Mouse (Mus musculus) heart, postnatal 0 days (tissue): ENCODE measurements around the gene Mrpl4. TPM values are rescaled to one million over a fixed set of nuclear protein-coding genes. Genes with fewer than 3 reads are reported as not detected.
A peak's percentile ranks its signal among the peaks of the same experiment; 100 is the strongest.
"Not testable (repeated sequence)": the region's sequence is repeated elsewhere in the genome, so short reads cannot be mapped to it uniquely, and the experiment has no call there.

Experiments used
- ATAC-seq: fragments of 200-750 bp; cut with Nextera tagmentation; 2 replicates; pipeline ENCODE4 v1.8.0; 2017; ENCODE audit warnings: low read depth, moderate number of reproducible peaks, moderate library complexity; ENCODE audit not compliant: insufficient read depth
- DNase-seq: peaks from one replicate; pipeline ENCODE4 v3.0.0-alpha.2; 2016; ENCODE audit warnings: low spot score
- H3K27ac ChIP-seq: fragments of 300-500 bp; sonication (generic); 2 replicates; pipeline ENCODE4 v1.5.1; 2014; ENCODE audit warnings: low read depth, mild to moderate bottlenecking
- H3K27me3 ChIP-seq: fragments of 300-500 bp; sonication (generic); 2 replicates; pipeline ENCODE4 v1.6.1; 2014; ENCODE audit warnings: low read length, mixed read lengths; ENCODE audit not compliant: control insufficient read depth, insufficient read depth
- H3K36me3 ChIP-seq: fragments of 300-500 bp; sonication (generic); replicated peaks from 2 replicates; pipeline ENCODE4 v1.6.1; 2014; ENCODE audit warnings: low read length, mixed read lengths; ENCODE audit not compliant: control insufficient read depth, insufficient read depth
- H3K4me1 ChIP-seq: fragments of 300-500 bp; sonication (generic); 2 replicates; pipeline ENCODE4 v1.6.1; 2014; ENCODE audit warnings: antibody characterized with exemption; ENCODE audit not compliant: control insufficient read depth, insufficient read depth
- H3K4me2 ChIP-seq: fragments of 300-500 bp; sonication (generic); 2 replicates; pipeline ENCODE4 v1.6.1; 2014; ENCODE audit warnings: low read depth, mild to moderate bottlenecking, low read length, moderate library complexity
- H3K4me3 ChIP-seq: fragments of 300-500 bp; sonication (generic); 2 replicates; pipeline ENCODE4 v1.5.1; 2014; ENCODE audit warnings: low read depth, low read length
- H3K9ac ChIP-seq: fragments of 300-500 bp; sonication (generic); replicated peaks from 2 replicates; pipeline ENCODE4 v1.6.1; 2014; ENCODE audit warnings: low read depth, low read length, mixed read lengths
- H3K9me3 ChIP-seq: fragments of 300-500 bp; sonication (generic); replicated peaks from 2 replicates; pipeline ENCODE4 v1.6.1; 2016; ENCODE audit warnings: low read length; ENCODE audit not compliant: control insufficient read depth
- CTCF ChIP-seq: IDR thresholded peaks from 2 replicates; pipeline ENCODE4 v1.5.1; 2016; ENCODE audit warnings: antibody characterized with exemption, control low read depth, low read depth
- EP300 ChIP-seq: IDR thresholded peaks from 2 replicates; pipeline ENCODE4 v1.6.1; 2016; ENCODE audit warnings: antibody characterized with exemption, low read depth
- WGBS: fragments of 180-500 bp; shearing (Covaris S2); extraction: QIAGEN DNeasy Blood & Tissue Kit; methylation state at CpG from one replicate; pipeline ENCODE4 v1.1.7; 2014; 5-methylcytosine and 5-hydroxymethylcytosine counted together
- polyA plus RNA-seq: library from polyadenylated mRNA; unstranded; fragments of >200 nt; fragmentation: Nextera tagmentation; extraction: Ambion mirVana; gene quantifications from 2 replicates; pipeline ENCODE4 v1.2.1, GENCODE M21; 2015
- total RNA-seq: library from RNA; depleted of rRNA; stranded (reverse); fragments of >200 nt; gene quantifications from 2 replicates; pipeline ENCODE4 v1.2.3, GENCODE M21; 2014; ENCODE audit warnings: low replicate concordance

The Mrpl4 gene
- total and polyA plus RNA-seq, 2 experiments from 2014 or later: 193 to 239 TPM

DNA sequence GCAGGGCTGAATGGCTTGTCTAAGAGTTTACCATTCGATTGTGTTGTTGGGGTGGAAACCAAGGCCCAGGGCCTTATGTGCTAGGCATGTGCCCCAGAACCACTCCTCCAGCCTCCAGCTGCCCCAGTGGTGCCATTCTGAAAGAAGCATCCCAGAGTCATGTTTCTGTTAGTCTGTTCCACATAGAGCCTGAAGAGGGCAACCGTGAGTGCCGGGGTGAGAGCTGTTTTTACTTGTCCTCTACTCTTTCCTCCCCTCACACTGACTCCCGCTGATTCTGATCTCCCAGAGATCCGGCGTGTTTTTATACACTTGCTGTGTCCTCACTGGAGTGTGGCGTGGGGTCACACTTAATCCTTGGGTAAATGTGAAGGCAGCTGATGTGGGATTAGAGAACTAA lies 5.5 kb downstream of the Mrpl4 start:
- Histone ChIP-seq H3K9ac (no peak overlapping the region), H3K27me3 (no peaks in the 10 kb centered on the region), H3K36me3 (peaks cover 50% of the 10 kb centered on the region), H3K9me3 (no peaks in the 10 kb centered on the region), H3K4me3 (no peak overlapping the region), H3K4me1 (no peaks in the 10 kb centered on the region), H3K27ac (no peak overlapping the region), H3K4me2 (no peak overlapping the region)
- no peak for DNase-seq
- WGBS: 82% methylated on average over 7 of the region's 7 CpGs
- TF ChIP-seq EP300 (no peak), CTCF (0 out of 2 replicates have a peak, but pooled peaks have one; percentile 6)
- ATAC-seq: no peak

DNA sequence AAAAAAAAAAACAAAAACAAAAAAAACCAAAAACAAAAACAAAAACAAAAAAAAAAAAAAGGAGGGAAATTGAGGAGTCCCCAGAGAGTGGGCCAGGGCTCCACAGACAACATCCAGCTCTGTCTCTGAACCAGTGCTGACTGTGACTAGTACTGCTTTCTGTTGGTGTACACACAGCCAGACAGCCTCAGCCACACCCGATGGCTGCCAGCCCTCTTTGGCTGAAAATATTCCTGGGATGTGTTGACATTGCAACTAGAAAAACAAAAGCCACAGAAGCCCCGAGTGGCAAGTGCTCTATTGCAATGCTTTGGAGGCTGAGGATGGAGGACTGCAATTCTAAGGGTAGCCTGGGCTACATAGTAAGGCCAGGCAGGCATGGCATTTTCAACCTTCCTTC lies 7.8 kb downstream of the Mrpl4 start:
- Histone ChIP-seq H3K27me3 (0 out of 2 replicates have a peak, but pooled peaks cover 11% of the 10 kb centered on the region), H3K4me2 (no peak overlapping the region), H3K9ac (no peak overlapping the region), H3K9me3 (no peaks in the 10 kb centered on the region), H3K4me1 (no peaks in the 10 kb centered on the region), H3K4me3 (no peak overlapping the region), H3K27ac (no peak overlapping the region), H3K36me3 (peaks cover 38% of the 10 kb centered on the region)
- 25% methylated on average over 2 of the region's 2 CpGs for WGBS
- ATAC-seq (no peak), DNase-seq (no peak)
- TF ChIP-seq EP300: no peak
- TF ChIP-seq CTCF: no peak

DNA sequence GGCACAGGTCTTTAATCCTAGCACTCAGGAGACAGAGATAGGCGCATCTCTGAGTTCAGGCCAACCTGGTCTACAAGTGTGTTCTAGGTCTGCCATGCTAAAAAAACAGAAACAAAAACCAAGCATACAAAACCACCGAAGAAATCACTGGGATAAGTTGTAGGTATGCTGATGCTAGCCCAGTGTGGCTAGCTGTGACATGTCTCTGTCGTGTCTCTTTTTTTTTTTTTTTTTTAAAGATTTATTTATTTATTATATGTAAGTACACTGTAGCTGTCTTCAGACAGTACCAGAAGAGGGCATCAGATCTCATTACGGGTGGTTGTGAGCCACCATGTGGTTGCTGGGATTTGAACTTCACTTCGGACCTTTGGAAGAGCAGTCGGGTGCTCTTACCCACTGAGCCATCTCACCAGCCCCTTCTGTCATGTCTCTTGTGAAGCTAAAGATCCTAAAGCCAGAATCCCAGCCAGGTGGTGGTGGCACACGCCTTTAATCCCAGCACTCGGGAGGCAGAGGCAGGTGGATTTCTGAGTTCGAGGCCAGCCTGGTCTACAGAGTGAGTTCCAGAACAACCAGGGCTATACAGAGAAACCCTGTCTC lies 8.5 kb downstream of the Mrpl4 start:
- not testable (repeated sequence) for H3K9ac ChIP-seq, ATAC-seq, H3K4me2 ChIP-seq, H3K4me1 ChIP-seq, H3K9me3 ChIP-seq, DNase-seq, H3K4me3 ChIP-seq
- Histone ChIP-seq H3K27ac (peak overlapping the region; percentile 75), H3K27me3 (peaks cover 12% of the 10 kb centered on the region; the same call in 1 of the 2 replicates), H3K36me3 (peaks cover 31% of the 10 kb centered on the region)
- WGBS: 69% methylated on average over 9 of the region's 9 CpGs

DNA sequence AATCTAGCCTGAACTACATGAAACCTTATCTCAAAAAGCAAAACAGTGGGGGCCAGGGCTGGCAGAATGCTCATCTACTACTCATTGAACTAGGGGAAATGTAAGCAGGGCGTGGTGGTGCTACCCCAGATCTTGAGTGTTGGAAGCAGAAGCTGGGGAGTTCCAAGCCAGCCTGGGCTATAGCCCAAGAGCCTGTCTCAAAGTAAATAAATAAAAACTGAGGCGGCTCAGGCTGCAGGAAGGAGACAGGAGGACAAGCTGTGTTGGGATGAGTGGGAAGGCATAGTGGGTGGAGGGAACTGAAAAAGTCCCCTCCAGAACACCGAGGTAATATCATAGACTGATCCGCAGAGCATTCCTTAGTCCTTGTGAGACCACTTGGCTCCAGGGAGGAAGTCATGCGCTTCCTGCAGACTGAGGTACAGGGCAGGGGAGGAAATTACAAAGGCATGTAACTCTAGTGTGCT lies 9.3 kb downstream of the Mrpl4 start:
- H3K4me1 ChIP-seq: no peaks in the 10 kb centered on the region
- no peak overlapping the region for H3K9ac ChIP-seq
- H3K4me2 ChIP-seq: no peak overlapping the region
- peaks cover 23% of the 10 kb centered on the region for H3K36me3 ChIP-seq
- H3K9me3 ChIP-seq: no peaks in the 10 kb centered on the region
- ATAC-seq (peak; percentile 57), DNase-seq (no peak)
- peaks cover 20% of the 10 kb centered on the region; the same call in 1 of the 2 replicates for H3K27me3 ChIP-seq
- 40% methylated on average over 5 of the region's 5 CpGs for WGBS
- 0 out of 2 replicates have a peak, but pooled peaks have one; percentile 45 for TF ChIP-seq EP300
- no peak for TF ChIP-seq CTCF
- H3K27ac ChIP-seq: peak overlapping the region; percentile 75
- no peak overlapping the region for H3K4me3 ChIP-seq

DNA sequence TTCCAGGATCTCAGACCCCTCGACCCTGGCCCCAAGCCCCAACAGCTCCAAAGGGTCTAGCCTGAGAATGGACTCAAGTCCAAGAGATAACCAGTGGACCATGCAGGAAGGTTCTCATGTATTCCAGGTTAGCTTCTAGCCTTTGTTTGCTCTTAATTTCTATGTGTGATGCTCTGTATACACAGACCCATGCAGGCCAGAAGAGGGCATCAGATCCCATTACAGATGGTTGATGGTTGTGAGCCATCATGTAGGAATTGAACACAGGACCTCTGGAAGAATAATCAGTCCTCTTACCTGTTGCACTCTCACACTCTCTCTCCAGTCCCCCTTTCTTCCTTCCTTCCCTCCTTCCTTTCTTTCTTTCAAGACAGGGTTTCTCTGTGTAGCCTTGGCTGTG lies 9.8 kb downstream of the Mrpl4 start:
- H3K4me1 ChIP-seq: no peaks in the 10 kb centered on the region; the same call in 1 of the 2 replicates
- H3K27me3 ChIP-seq: peaks cover 25% of the 10 kb centered on the region
- peak overlapping the region; percentile 75 for H3K27ac ChIP-seq
- ATAC-seq (no peak), DNase-seq (no peak)
- no peak overlapping the region for H3K4me3 ChIP-seq
- 37% methylated on average over 1 of the region's 1 CpGs for WGBS
- H3K9ac ChIP-seq: no peak overlapping the region
- H3K9me3 ChIP-seq: no peaks in the 10 kb centered on the region
- peaks cover 18% of the 10 kb centered on the region for H3K36me3 ChIP-seq
- H3K4me2 ChIP-seq: no peak overlapping the region
- peak; percentile 14 for TF ChIP-seq CTCF
- no peak for TF ChIP-seq EP300
